Mouse (Mus musculus) liver, postnatal 0 days (tissue): ENCODE measurements around the gene Snx18. TPM values are rescaled to one million over a fixed set of nuclear protein-coding genes. Genes with fewer than 3 reads are reported as not detected.

Experiments
- ATAC-seq: fragments of 200-750 bp; cut with Nextera tagmentation; 2 replicates; pipeline ENCODE4 v1.8.0; 2017; ENCODE audit warnings: mild to moderate bottlenecking, moderate library complexity
- DNase-seq: peaks from one replicate; pipeline ENCODE4 v3.0.0-alpha.2; 2016
- H3K27ac ChIP-seq: fragments of 300-500 bp; sonication (generic); 2 replicates; pipeline ENCODE4 v1.5.1; 2014; ENCODE audit warnings: antibody characterized with exemption, moderate library complexity, mild to moderate bottlenecking, low read depth
- H3K27me3 ChIP-seq: fragments of 300-500 bp; sonication (generic); 2 replicates; pipeline ENCODE4 v1.6.1; 2014; ENCODE audit warnings: low read length, control low read depth, mixed read lengths; ENCODE audit not compliant: insufficient read depth
- H3K36me3 ChIP-seq: fragments of 300-500 bp; sonication (generic); replicated peaks from 2 replicates; pipeline ENCODE4 v1.6.1; 2014; ENCODE audit warnings: mild to moderate bottlenecking, control low read depth, low read length, moderate library complexity, mixed read lengths; ENCODE audit not compliant: insufficient read depth
- H3K4me1 ChIP-seq: fragments of 300-500 bp; sonication (generic); 2 replicates; pipeline ENCODE4 v1.6.1; 2014; ENCODE audit warnings: antibody characterized with exemption, mild to moderate bottlenecking, control low read depth; ENCODE audit not compliant: insufficient read depth
- H3K4me2 ChIP-seq: fragments of 300-500 bp; sonication (generic); 2 replicates; pipeline ENCODE4 v1.6.1; 2014; ENCODE audit warnings: low read depth, mild to moderate bottlenecking, low read length, moderate library complexity, mixed read lengths
- H3K4me3 ChIP-seq: fragments of 300-500 bp; sonication (generic); 2 replicates; pipeline ENCODE4 v1.5.1; 2014; ENCODE audit warnings: low read depth, low read length
- H3K9ac ChIP-seq: fragments of 300-500 bp; sonication (generic); replicated peaks from 2 replicates; pipeline ENCODE4 v1.6.1; 2014; ENCODE audit warnings: mild to moderate bottlenecking, moderate library complexity
- H3K9me3 ChIP-seq: fragments of 300-500 bp; sonication (generic); 2 replicates; pipeline ENCODE4 v1.6.1; 2016; ENCODE audit warnings: mild to moderate bottlenecking, control low read depth, low read length, mixed read lengths
- CTCF ChIP-seq: sonication (generic); IDR thresholded peaks from 2 replicates; pipeline ENCODE4 v1.5.1; 2016; ENCODE audit warnings: antibody characterized with exemption, low read depth
- EP300 ChIP-seq: IDR thresholded peaks from 2 replicates; pipeline ENCODE4 v1.6.1; 2016; ENCODE audit warnings: antibody characterized with exemption, low read depth, mild to moderate bottlenecking
- WGBS: fragments of 180-500 bp; shearing (Covaris S2); extraction: QIAGEN DNeasy Blood & Tissue Kit; methylation state at CpG from one replicate; pipeline ENCODE4 v1.1.7; 2014; ENCODE audit not compliant: insufficient replicate concordance; 5-methylcytosine and 5-hydroxymethylcytosine counted together
- polyA plus RNA-seq: library from polyadenylated mRNA; unstranded; fragments of >200 nt; fragmentation: Nextera tagmentation; extraction: Ambion mirVana; gene quantifications from 2 replicates; pipeline ENCODE4 v1.2.1, GENCODE M21; 2015

Gene Snx18
- polyA plus RNA-seq, 1 experiment from 2014 or later = 5.7 TPM

- whole genome bisulfite sequencing = 76% methylated on average over 5 of the region's 5 CpGs
- Histone ChIP-seq H3K36me3 (no peaks in the 10 kb centered on the region), H3K4me2 (no peak overlapping the region), H3K9ac (no peak overlapping the region), H3K27me3 (no peaks in the 10 kb centered on the region), H3K4me3 (no peak overlapping the region), H3K9me3 (no peaks in the 10 kb centered on the region), H3K4me1 (peaks cover 3% of the 10 kb centered on the region; the same call in 1 of the 2 replicates), H3K27ac (no peak overlapping the region)
- TF ChIP-seq EP300 (no peak), CTCF (no peak)
- DNase-seq (no peak), ATAC-seq (no peak)
Observed at GRCm38 (mm10) chr13:113581436-113581835, 36.9 kb downstream of the Snx18 start.

- 44% methylated on average over 6 of the region's 6 CpGs for WGBS
- H3K27me3 ChIP-seq = no peaks in the 10 kb centered on the region
- peaks cover 3% of the 10 kb centered on the region; the same call in 1 of the 2 replicates for H3K4me1 ChIP-seq
- ATAC-seq (no peak), DNase-seq (no peak)
- H3K4me2 ChIP-seq = no peak overlapping the region
- no peaks in the 10 kb centered on the region for H3K36me3 ChIP-seq
- no peaks in the 10 kb centered on the region for H3K9me3 ChIP-seq
- H3K27ac ChIP-seq = no peak overlapping the region
- no peak overlapping the region for H3K9ac ChIP-seq
- TF ChIP-seq EP300 (no peak), CTCF (no peak)
- no peak overlapping the region for H3K4me3 ChIP-seq
Observed at GRCm38 (mm10) chr13:113580400-113580790, 38.0 kb downstream of the Snx18 start.

DNA sequence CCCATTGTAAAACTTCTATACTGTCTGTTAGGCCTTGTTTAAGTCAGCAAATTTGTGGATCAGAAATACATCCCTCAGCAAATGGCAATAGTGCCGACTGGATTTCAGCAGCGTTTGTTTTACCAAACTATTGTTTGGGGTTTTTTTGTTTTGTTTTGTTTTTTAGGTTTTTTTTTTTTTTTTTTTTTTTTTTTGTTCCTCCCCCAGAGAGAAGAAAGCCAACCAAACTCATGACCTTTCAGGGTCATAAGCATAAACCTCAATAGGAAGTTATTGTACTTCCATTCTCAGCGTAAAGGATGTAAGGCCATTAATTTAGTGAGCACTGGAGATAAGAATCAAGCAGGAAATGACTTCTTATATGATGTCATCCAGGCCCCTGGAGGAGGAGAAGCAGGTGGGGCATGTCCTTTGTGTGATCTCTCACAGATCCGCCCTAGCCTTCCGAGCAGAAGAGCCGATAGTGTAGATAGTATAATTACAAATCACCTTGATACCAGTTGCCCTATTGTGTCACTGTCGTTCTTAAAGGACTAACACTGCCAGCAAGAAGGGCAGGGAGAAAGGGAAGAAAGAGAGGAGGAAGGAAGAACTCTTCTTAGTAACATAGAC, 38.5 kb downstream of the Snx18 start:
- Histone ChIP-seq H3K4me2 (no peak overlapping the region), H3K27ac (no peak overlapping the region), H3K4me3 (no peak overlapping the region), H3K9ac (no peak overlapping the region), H3K4me1 (peaks cover 3% of the 10 kb centered on the region; the same call in 1 of the 2 replicates), H3K27me3 (no peaks in the 10 kb centered on the region), H3K36me3 (no peaks in the 10 kb centered on the region), H3K9me3 (no peaks in the 10 kb centered on the region)
- no peak for TF ChIP-seq EP300
- no peak for TF ChIP-seq CTCF
- DNase-seq (no peak), ATAC-seq (no peak)
- WGBS = 27% methylated on average over 7 of the region's 7 CpGs

DNA sequence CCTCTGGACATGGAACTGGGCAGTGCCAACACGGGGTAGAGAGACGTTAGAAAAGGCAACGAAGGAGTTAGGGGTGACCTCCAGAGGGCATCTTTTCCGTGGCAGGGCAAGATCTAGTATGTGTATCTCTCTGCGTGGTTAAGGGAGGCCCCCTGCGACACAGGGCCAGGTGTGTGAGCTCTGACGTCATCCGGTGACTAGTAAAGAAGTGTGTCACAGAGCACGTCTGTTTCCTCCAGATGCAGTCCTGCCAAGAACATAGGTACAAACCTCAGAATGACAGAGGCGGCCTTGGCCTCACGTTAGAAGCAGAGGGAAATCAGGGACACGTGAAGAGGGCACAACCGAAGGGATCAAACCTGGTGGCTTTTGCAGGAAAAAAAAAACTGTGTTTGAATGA, 44.1 kb downstream of the Snx18 start:
- Histone ChIP-seq H3K9me3 (no peaks in the 10 kb centered on the region), H3K27me3 (no peaks in the 10 kb centered on the region), H3K36me3 (no peaks in the 10 kb centered on the region), H3K4me2 (no peak overlapping the region), H3K4me1 (peaks cover 6% of the 10 kb centered on the region; the same call in 1 of the 2 replicates), H3K27ac (no peak overlapping the region), H3K9ac (no peak overlapping the region), H3K4me3 (no peak overlapping the region)
- ATAC-seq = no peak
- 69% methylated on average over 13 of the region's 13 CpGs for WGBS
- no peak for TF ChIP-seq CTCF
- DNase-seq = no peak

GRCm38 (mm10) chr13:113573377-113573776, 45.0 kb downstream of the Snx18 start:
- Histone ChIP-seq H3K4me3 (no peak overlapping the region), H3K27ac (no peak overlapping the region), H3K4me1 (peaks cover 6% of the 10 kb centered on the region; the same call in 1 of the 2 replicates), H3K4me2 (no peak overlapping the region), H3K27me3 (no peaks in the 10 kb centered on the region), H3K36me3 (no peaks in the 10 kb centered on the region), H3K9ac (no peak overlapping the region), H3K9me3 (no peaks in the 10 kb centered on the region; the same call in 1 of the 2 replicates)
- DNase-seq (no peak), ATAC-seq (0 out of 2 replicates have a peak, but pooled peaks have one; percentile 27)
- no peak for TF ChIP-seq CTCF
- TF ChIP-seq EP300 = no peak
- WGBS = 62% methylated on average over 2 of the region's 2 CpGs

DNA sequence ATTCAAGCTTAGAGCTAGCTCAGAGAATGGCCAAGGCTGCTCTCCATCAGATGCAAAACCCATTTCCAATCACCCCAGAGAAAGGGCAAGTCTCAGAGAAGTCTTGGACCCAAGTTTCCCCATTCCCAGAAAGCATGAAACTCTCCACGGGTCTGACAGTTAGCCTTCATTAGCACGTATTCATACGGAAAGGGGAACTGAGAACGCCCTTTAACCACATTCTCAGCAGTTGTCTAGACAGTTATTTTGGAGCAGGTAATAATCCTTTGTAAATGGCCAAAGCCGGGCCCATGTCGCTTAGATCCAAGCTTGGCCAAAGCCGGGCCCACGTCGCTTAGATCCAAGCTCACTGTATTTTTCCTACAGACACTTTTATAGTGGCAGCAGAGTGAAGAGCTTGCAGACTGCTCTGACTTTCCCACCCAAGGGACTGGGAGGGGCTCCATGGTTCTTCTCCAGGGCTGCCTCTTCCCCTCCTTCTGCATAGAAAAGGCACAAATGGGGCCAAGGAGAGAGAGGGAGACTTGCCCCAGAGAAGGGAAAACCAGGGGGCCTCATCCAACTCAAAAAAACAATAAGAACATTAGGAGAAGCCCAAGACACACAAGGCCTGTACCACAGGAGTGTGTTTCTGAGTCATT, 46.2 kb downstream of the Snx18 start:
- TF ChIP-seq CTCF (no peak), EP300 (no peak)

More for the DNA sequence above, 46.2 kb downstream of the Snx18 start:
- DNase-seq (no peak), ATAC-seq (no peak)
- no peak overlapping the region for H3K4me2 ChIP-seq
- no peak overlapping the region for H3K27ac ChIP-seq
- no peak overlapping the region for H3K4me3 ChIP-seq
- no peak overlapping the region for H3K9ac ChIP-seq
- 49% methylated on average over 9 of the region's 9 CpGs for WGBS
- no peaks in the 10 kb centered on the region for H3K27me3 ChIP-seq
- no peaks in the 10 kb centered on the region for H3K36me3 ChIP-seq
- H3K4me1 ChIP-seq = peaks cover 6% of the 10 kb centered on the region; the same call in 1 of the 2 replicates
- H3K9me3 ChIP-seq = peaks cover 2% of the 10 kb centered on the region; the same call in 1 of the 2 replicates
